Mouse (Mus musculus) adrenal gland, postnatal 25 days (tissue): ENCODE results near the gene Cnep1r1. TPM values are rescaled to one million over a fixed set of nuclear protein-coding genes. Genes with fewer than 3 reads are reported as not detected.

Experiments
- DNase-seq: peaks from one replicate; pipeline ENCODE4 v3.0.0; 2021; ENCODE audit warnings: mixed read lengths
- long read RNA-seq: library from polyadenylated mRNA; stranded (forward); transcript quantifications from one replicate; pipeline ENCODE4 v2.0.0, GENCODE M21; 2021
- total RNA-seq: library from RNA; stranded (reverse); gene quantifications from 2 replicates; pipeline ENCODE4 v1.2.3, GENCODE M21; 2021

The Cnep1r1 gene
- 34.2 and 41.5 TPM in 2 replicates for total RNA-seq
- long read RNA-seq, transcript Cnep1r1-201 (6 exons, 1,731 nt): major isoform, 15 of 17 reads
- long read RNA-seq, partial matches to known transcripts: 0 of 17 reads
- long read RNA-seq, other reads (novel, unspliced or antisense): 1 of 17 reads

- peak; percentile 83 for DNase-seq
Observed at GRCm38 (mm10) chr8:88118456-88119036, at the start of gene Cnep1r1. Gene Cnep1r1 (plus strand): TSS chr8:88118769.

DNA sequence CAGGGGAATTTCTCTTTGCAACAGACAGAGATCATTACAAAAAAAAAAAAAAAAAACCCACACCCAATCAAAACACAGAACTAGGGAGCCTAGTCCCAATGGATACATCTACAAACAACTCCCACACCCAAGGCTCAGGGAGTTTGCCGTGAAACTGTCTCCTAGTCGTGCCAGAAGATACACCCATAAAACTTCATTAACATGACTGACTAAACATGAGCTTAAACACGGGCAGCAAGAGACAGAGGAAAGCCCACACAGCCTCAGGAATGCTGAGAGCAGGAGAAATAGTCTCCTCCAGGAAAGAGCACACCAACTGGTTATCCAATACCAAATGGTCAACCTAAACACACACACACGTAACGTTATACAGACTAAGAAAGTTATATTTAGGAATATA lies 36.4 kb upstream of the Cnep1r1 start:
- no peak for DNase-seq

DNA sequence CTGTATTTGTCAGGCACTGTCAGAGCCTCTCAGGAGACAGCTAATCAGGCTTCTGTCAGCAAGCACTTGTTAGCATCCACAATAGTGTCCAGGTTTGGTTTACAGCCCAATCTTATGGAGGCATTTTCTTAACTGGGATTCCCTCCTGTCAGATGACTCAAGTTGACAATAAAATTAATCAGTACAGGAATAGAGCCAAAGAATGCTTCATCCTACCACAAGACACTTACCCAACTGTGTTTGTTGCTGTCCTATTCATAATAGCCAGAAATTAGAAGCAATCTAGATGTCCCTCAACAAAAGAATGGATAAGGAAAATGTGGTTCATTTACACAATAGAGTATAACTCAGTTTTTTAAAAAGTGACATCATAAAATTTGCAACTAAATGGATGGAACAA lies 30.6 kb upstream of the Cnep1r1 start:
- no peak for DNase-seq

GRCm38 (mm10) chr8:88091661-88092060 lies 26.9 kb upstream of the Cnep1r1 start:
- DNase-seq: no peak

- no peak for DNase-seq
Observed at GRCm38 (mm10) chr8:88093367-88093766, 25.2 kb upstream of the Cnep1r1 start.

DNA sequence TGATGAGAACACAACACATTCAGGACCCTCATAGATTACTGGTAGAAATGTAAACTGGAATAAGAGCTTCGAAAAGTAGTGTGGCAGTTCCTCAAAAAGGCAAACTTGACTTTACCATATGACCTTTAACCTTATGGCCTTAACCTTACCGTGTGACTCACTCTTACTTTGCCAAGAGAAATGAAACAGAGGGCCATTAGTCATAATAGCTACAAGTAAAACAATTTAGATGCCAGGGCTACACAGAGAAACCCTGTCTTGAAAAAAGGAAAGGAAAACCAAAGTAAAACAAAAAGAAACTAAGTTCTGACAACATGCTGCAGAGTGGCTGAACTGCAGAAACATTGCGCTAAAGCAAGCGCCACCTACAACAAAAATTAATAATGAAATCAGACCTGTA lies 19.7 kb upstream of the Cnep1r1 start:
- DNase-seq: no peak

DNA sequence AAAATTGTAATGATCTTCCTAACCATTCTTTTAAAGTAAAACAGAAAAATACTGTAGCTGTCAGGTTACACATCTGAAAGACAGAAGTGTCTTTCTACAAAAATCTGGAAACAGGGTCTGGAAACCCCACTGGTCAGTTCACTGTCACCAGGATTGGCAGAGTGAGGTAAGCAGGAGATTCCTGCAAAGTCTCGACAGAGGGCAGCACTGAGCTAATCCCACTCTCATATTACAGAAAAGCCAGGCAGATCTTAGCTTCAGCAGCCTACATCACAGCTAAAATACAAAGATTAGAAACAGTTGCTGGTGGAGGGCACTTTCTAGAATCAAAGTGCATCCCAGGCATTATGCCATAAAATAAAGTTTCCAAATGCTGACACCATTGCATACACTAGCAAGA lies 19.0 kb upstream of the Cnep1r1 start:
- DNase-seq: peak; percentile 25

GRCm38 (mm10) chr8:88109241-88109640 lies 9.3 kb upstream of the Cnep1r1 start:
- DNase-seq: no peak

- DNase-seq: peak; percentile 7
Observed at GRCm38 (mm10) chr8:88119076-88119475, 507 bp downstream of the Cnep1r1 start.

DNA sequence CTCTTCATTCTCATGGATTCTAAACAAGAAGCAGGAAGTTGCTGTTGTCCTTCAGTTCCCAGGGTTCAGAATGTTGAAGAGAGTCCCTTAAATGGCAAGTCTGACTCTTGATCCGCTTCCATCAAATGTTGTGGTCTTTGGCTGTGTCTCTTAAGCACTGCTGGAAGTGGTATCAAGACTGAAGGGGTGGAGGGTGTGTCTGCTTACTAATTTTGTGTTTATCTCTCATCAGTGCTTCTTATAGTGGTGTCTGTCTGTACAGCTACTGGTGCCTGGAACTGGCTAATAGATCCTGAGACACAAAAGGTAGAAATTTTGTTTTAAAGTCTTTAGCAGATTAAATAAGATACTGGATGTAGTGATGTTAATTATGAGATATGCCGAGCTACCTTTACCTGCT lies 6.3 kb downstream of the Cnep1r1 start:
- DNase-seq: no peak

DNA sequence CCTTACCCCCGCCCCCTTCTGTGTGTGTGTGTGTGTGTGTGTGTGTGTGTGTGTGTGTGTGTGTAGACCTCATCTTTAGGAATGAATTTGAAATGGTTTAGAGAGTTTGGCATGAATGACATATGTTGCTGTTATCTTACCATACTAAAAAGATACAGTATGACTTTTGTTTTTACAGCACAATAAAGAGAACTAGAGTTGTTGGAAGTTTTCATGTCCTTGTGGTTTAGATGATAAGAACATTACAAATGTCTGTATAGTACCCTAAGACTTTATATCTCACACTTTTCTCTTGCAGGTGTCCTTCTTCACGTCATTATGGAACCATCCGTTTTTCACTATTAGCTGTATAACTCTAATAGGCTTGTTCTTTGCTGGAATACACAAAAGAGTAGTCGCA lies 10.8 kb downstream of the Cnep1r1 start:
- DNase-seq: no peak

- no peak for DNase-seq
Observed at GRCm38 (mm10) chr8:88130754-88131317, 12.3 kb downstream of the Cnep1r1 start.

GRCm38 (mm10) chr8:88137748-88138484 lies 19.3 kb downstream of the Cnep1r1 start, which contains the start of gene Heatr3:
Gene Heatr3 (plus strand): TSS chr8:88137855.
- peak; percentile 95 for DNase-seq

DNA sequence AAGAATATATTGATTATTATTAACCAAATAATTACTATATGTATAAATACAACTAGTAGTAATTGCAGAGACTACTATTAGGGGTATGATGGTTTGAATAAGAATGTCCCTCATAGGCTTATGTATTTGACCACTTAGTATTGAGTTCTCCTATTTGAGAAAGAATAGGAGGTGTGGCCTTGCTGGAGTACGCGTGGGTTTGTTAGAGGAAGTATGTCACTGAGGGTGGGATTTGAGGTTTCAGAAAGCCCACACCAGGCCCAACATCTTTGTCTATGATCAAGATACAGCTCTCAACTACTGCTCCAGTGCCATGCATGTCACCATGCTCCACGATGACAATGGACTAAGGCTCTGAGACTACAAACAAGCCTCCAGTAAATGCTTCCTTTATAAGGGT lies 20.7 kb downstream of the Cnep1r1 start:
- DNase-seq: no peak

- DNase-seq: no peak
Observed at GRCm38 (mm10) chr8:88141629-88142028, 23.1 kb downstream of the Cnep1r1 start.

GRCm38 (mm10) chr8:88144041-88144440 lies 25.5 kb downstream of the Cnep1r1 start:
- no peak for DNase-seq

- DNase-seq: no peak
Observed at GRCm38 (mm10) chr8:88150910-88151371, 32.4 kb downstream of the Cnep1r1 start.

GRCm38 (mm10) chr8:88160237-88160995 lies 41.8 kb downstream of the Cnep1r1 start:
- no peak for DNase-seq

- peak; percentile 70 for DNase-seq
Observed at GRCm38 (mm10) chr8:88161439-88161838, 42.9 kb downstream of the Cnep1r1 start.

GRCm38 (mm10) chr8:88175264-88175663 lies 56.7 kb downstream of the Cnep1r1 start:
- DNase-seq: no peak

- DNase-seq: no peak
Observed at GRCm38 (mm10) chr8:88177291-88177690, 58.7 kb downstream of the Cnep1r1 start.

- DNase-seq: no peak
Observed at GRCm38 (mm10) chr8:88183121-88183520, 64.6 kb downstream of the Cnep1r1 start.
